ENCODE assay signal across 19 mouse cellular contexts in the genomic region with DNA sequence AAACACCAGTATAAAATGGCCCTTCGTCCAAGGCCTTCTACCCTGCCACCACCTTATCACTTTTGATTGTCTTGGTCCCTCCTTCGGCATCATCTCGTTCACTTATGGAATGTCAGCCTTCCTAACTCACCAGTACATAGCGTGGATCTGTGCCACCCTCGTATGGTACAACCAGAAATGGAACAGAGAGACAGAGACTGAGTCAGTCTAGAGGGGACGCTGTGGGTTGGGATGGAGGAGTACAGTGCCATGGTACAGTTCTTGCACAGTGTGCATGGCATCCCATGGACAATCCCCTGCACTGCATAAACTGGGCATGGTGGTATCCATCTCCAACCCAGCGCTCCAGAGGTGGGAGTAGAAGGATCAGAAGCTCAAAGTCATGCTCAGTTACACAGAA. TPM values are rescaled to one million over a fixed set of nuclear protein-coding genes. Genes with fewer than 3 reads are reported as not detected.
"Had no signal": no experiment of that assay in that cellular context is flagged by ENCODE, and none has a peak within 500 bp of the region (broad histone marks: within the 10 kb centered on the region; RNA-seq: fewer than 3 reads in every experiment).

No protein-coding gene starts in this region.

- H3K27ac ChIP-seq: lung, embryonic 15.5 days; midbrain, embryonic 10.5 days; midbrain, embryonic 12.5 days; neural tube, embryonic 12.5 days; stomach, embryonic 15.5 days; stomach, postnatal 0 days had no signal

- DNase-seq: liver, postnatal 0 days; lung, adult 2 months; lung, postnatal 4 days; midbrain, embryonic 14.5 days; right cerebral cortex, postnatal 14 days; thymus, adult 2 months; thymus, postnatal 25 days; thymus, postnatal 4 days had no signal

- H3K36me3 ChIP-seq: lung, embryonic 15.5 days; midbrain, embryonic 10.5 days; midbrain, embryonic 12.5 days; neural tube, embryonic 12.5 days; stomach, embryonic 15.5 days had no signal

- H3K27me3 ChIP-seq: lung, embryonic 15.5 days; neural tube, embryonic 12.5 days; stomach, embryonic 15.5 days had no signal

- ATAC-seq: liver, postnatal 0 days; lung, postnatal 0 days had no signal

- H3K4me1 ChIP-seq: lung, embryonic 15.5 days; stomach, embryonic 15.5 days had no signal

- H3K9ac ChIP-seq: liver, postnatal 0 days; lung, embryonic 15.5 days; midbrain, embryonic 12.5 days; neural tube, embryonic 12.5 days; stomach, embryonic 15.5 days had no signal

- H3K4me3 ChIP-seq: lung, embryonic 15.5 days; midbrain, embryonic 10.5 days; midbrain, embryonic 12.5 days; neural tube, embryonic 12.5 days; stomach, embryonic 15.5 days had no signal

- H3K4me2 ChIP-seq: lung, embryonic 15.5 days; midbrain, embryonic 12.5 days; neural tube, embryonic 12.5 days; stomach, embryonic 15.5 days had no signal

- H3K9me3 ChIP-seq: lung, embryonic 15.5 days; midbrain, embryonic 10.5 days; midbrain, embryonic 12.5 days; neural tube, embryonic 12.5 days; stomach, embryonic 15.5 days had no signal

RNA-seq across cellular contexts. Expression of a gene that starts 4.1 kb away (rescaled TPM):
- polyA plus RNA-seq: liver, postnatal 0 days; lung, adult 2 months; lung, embryonic 15.5 days; lung, postnatal 0 days; midbrain, embryonic 10.5 days; midbrain, embryonic 12.5 days; midbrain, embryonic 14.5 days; midbrain, postnatal 0 days; neural tube, embryonic 12.5 days; neural tube, embryonic 14.5 days; spleen, adult 2 months; stomach, embryonic 15.5 days; stomach, postnatal 0 days; thymus, adult 2 months; urinary bladder, adult 2 months had no signal
